Mouse (Mus musculus) mammary gland, adult 2 months (tissue): ENCODE data around the gene Tmem242. TPM values are rescaled to one million over a fixed set of nuclear protein-coding genes. Genes with fewer than 3 reads are reported as not detected.

ENCODE experiments used
- polyA plus RNA-seq: library from polyadenylated mRNA; depleted of rRNA; stranded (reverse); fragments of >200 nt; gene quantifications from 2 replicates; pipeline ENCODE4 v1.2.3, GENCODE M21; 2012; ENCODE audit warnings: low replicate concordance; rRNA removed

Gene Tmem242
- polyA plus RNA-seq: 4.0 and 6.6 TPM in 2 replicates

DNA sequence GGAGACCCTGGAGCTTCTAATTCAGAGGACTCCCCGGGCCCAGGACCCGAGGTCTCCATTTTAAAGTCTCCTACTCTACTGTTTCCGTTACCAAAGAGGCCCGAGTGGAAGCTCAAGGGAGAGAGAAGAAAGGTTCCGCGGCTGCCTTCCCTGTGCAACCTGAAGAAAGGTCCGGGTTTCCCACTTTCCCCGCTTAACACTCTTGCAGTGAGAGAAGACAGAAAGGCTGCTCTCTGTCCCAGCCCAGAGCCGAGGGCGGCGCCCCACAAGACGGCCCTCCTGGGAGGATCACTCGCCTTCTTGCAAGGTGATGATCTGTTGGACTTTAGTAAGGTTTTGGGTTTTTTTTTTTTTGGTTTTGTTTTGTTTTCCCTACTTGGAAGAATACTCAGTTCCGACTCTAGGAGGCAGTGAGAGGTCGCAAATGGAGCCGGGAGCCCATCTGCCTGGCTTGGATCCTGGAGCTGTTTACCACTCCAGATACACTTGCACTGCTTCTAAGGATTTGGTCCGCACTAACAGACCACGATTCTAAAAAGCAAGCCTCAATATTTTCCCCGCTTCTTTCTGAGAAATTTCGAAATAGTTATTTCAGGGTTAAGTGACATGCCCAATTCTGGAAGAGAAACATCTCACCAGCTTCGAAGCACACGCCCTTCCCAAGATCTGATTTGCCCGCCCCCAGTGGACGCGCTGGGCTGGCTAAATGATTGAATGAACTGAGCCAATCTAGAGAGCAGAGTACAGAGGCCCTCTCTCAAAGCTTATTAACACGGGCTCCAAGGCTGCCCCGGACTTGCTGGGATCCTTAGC lies at the start of gene Tmem242:
Gene Tmem242 (minus strand): TSS at position 101 of the 813 bp plus-strand sequence.

DNA sequence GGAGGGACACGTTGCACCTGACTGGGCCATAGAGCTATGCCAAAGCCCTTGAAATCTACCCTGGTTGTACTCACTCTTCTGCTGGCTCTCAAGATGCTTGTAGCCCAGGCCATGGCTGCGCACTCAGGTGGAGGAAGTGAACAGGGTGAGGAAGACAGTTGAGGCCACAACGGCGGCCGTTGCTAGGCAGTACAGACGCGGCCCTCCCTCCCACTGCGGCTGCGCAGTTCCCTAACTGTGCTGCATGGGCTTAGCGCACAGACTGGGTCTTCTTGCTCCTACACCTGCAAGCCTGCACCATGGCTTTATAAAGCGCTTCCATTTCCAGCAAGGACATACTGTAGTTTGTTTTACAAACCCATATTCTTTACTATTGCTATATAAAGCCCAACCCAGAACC lies 21.5 kb downstream of the Tmem242 start, which contains the start of gene Ldhal6b:
Gene Ldhal6b (minus strand): TSS at position 223 of the 400 bp plus-strand sequence.

Other genes with a start within 250 kb of the Tmem242 start
- 0.20 and 0.35 TPM in 2 replicates for gene Ldhal6b, start 21.5 kb downstream of the Tmem242 start, polyA plus RNA-seq
- gene Zdhhc14, start 52.3 kb upstream of the Tmem242 start, polyA plus RNA-seq: 1.6 and 4.0 TPM in 2 replicates